Mouse (Mus musculus): ENCODE results near the gene Shprh. TPM values are rescaled to one million over a fixed set of nuclear protein-coding genes. Genes with fewer than 3 reads are reported as not detected.

The Shprh gene
- polyA plus RNA-seq (2015; fragmentation: Nextera tagmentation; extraction: Ambion mirVana): 3.9 and 6.2 TPM in 2 replicates

- Histone ChIP-seq H3K27ac (peak within 1 kb of the TSS; percentile 70), H3K4me1 (replicated peaks) (peaks cover 36% of the 10 kb centered on the region), H3K27me3 (no peaks in the 10 kb centered on the region), H3K4me2 (peak within 1 kb of the TSS; percentile 90), H3K9me3 (replicated peaks) (no peaks in the 10 kb centered on the region), H3K4me3 (replicated peaks) (peak within 1 kb of the TSS; percentile 91), H3K36me3 (peaks cover 17% of the 10 kb centered on the region), H3K9ac (peak within 1 kb of the TSS; percentile 89)
- DNase-seq (peak; percentile 99), ATAC-seq (ENCODE audit: low read depth) (peak; percentile 98)
- 2% methylated on average over 58 of the region's 60 CpGs for WGBS (ENCODE audit: insufficient replicate concordance)
These were observed at the start of gene Shprh for GRCm38 (mm10) chr10:11148884-11149741. Shprh (plus strand) TSS chr10:11149427.

- ATAC-seq (ENCODE audit: low read depth) (no peak), DNase-seq (no peak)
- Histone ChIP-seq H3K4me2 (no peak overlapping the region), H3K27me3 (no peaks in the 10 kb centered on the region), H3K4me3 (replicated peaks) (no peak overlapping the region), H3K4me1 (replicated peaks) (no peaks in the 10 kb centered on the region), H3K27ac (no peak overlapping the region), H3K36me3 (no peaks in the 10 kb centered on the region), H3K9ac (no peak overlapping the region), H3K9me3 (replicated peaks) (no peaks in the 10 kb centered on the region)
- 75% methylated on average over 2 of the region's 2 CpGs for WGBS (ENCODE audit: insufficient replicate concordance)
These were observed 27.4 kb upstream of the Shprh start for GRCm38 (mm10) chr10:11121781-11122180.

GRCm38 (mm10) chr10:11145580-11145979, 3.6 kb upstream of the Shprh start:
- no peak overlapping the region for H3K4me2 ChIP-seq
- H3K36me3 ChIP-seq: no peaks in the 10 kb centered on the region
- no peak overlapping the region for H3K27ac ChIP-seq
- peaks cover 8% of the 10 kb centered on the region for H3K4me1 ChIP-seq (replicated peaks)
- no peak overlapping the region for H3K9ac ChIP-seq
- H3K9me3 ChIP-seq (replicated peaks): no peaks in the 10 kb centered on the region
- DNase-seq (no peak), ATAC-seq (ENCODE audit: low read depth) (no peak)
- H3K27me3 ChIP-seq: no peaks in the 10 kb centered on the region
- H3K4me3 ChIP-seq (replicated peaks): no peak overlapping the region

DNA sequence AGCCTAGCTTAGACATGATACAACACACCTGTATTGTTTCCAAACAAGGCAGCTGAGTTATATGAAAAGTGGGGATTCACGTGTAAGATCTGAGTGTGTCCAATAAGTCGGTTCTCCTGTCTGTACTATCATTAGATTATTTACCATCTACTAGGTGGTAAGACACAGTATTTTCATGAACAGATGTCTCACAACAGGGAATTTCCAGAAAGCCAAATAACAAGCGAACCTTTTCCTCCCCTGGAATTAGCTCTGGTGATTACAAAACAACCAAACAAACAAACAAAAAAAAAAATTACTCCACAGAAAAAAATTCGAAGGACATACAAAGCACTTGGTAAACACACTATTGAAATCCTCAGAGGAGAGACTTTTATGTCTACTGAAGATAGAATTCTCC, 781 bp upstream of the Shprh start:
- DNase-seq (no peak), ATAC-seq (ENCODE audit: low read depth) (no peak)
- Histone ChIP-seq H3K4me3 (replicated peaks) (no peak overlapping the region), H3K9me3 (replicated peaks) (no peaks in the 10 kb centered on the region), H3K9ac (no peak overlapping the region), H3K27me3 (no peaks in the 10 kb centered on the region), H3K27ac (no peak overlapping the region), H3K36me3 (peaks cover 17% of the 10 kb centered on the region), H3K4me1 (replicated peaks) (peaks cover 35% of the 10 kb centered on the region), H3K4me2 (no peak overlapping the region)
- 63% methylated on average over 4 of the region's 4 CpGs for WGBS (ENCODE audit: insufficient replicate concordance)

DNA sequence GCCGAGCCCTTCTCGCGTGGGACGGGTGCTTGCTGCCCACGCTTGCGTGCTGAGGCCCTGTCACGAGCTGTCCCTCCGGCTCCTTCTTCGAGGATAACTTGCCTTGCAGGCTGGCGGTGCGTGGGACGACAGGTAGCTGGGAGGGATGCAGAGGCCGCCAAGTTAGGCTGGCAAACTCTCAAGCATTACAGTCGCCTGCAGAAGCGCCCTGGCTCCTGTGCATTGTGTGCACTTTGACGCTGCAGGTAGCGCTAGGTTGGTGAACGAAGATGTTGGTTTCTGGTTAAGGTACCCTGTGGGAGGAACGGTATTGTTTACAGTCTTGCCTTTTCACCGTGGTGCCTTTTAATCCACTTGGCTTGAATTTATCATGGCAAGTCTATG, 507 bp downstream of the Shprh start:
- H3K9ac ChIP-seq: peak overlapping the region; percentile 89
- H3K36me3 ChIP-seq: peaks cover 17% of the 10 kb centered on the region
- H3K4me1 ChIP-seq (replicated peaks): peaks cover 36% of the 10 kb centered on the region
- WGBS (ENCODE audit: insufficient replicate concordance): under 1% methylated on average over 20 of the region's 20 CpGs
- H3K4me3 ChIP-seq (replicated peaks): peak overlapping the region; percentile 91
- no peak for DNase-seq
- no peak; the same call in 1 of the 2 replicates for ATAC-seq (ENCODE audit: low read depth)
- peak overlapping the region; percentile 90 for H3K4me2 ChIP-seq
- no peaks in the 10 kb centered on the region for H3K27me3 ChIP-seq
- peak overlapping the region; percentile 70 for H3K27ac ChIP-seq
- no peaks in the 10 kb centered on the region for H3K9me3 ChIP-seq (replicated peaks)

DNA sequence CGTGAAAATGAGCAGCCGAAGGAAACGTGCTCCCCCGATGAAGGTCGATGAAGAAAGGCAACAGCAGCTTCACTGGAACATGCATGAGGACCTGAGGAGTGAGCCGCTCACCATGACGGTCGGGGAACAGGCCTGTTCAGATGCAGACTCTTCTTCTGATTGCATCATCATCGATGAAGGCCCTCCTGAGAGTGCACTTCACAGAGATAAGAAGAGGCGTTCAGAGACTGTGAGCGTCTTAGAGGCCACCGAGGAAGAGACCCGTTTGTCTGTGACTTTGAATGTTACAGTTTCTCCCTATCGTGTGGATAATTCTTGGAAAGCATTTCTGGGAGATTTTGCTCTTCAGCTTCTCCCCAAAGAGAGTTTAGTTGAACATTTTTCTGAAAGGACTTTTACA, 2.4 kb downstream of the Shprh start:
- peak; percentile 15 for DNase-seq
- peak overlapping the region; percentile 90 for H3K4me2 ChIP-seq
- ATAC-seq (ENCODE audit: low read depth): no peak

GRCm38 (mm10) chr10:11157039-11157438, 7.8 kb downstream of the Shprh start:
- DNase-seq (no peak), ATAC-seq (ENCODE audit: low read depth) (no peak)
- peaks cover 42% of the 10 kb centered on the region for H3K36me3 ChIP-seq
- no peak overlapping the region for H3K27ac ChIP-seq
- peaks cover 13% of the 10 kb centered on the region for H3K4me1 ChIP-seq (replicated peaks)
- H3K27me3 ChIP-seq: no peaks in the 10 kb centered on the region
- H3K9me3 ChIP-seq (replicated peaks): no peaks in the 10 kb centered on the region
- no peak overlapping the region for H3K4me2 ChIP-seq
- 75% methylated on average over 9 of the region's 9 CpGs for WGBS (ENCODE audit: insufficient replicate concordance)
- no peak overlapping the region for H3K9ac ChIP-seq
- H3K4me3 ChIP-seq (replicated peaks): no peak overlapping the region

More for the DNA sequence above, 2.4 kb downstream of the Shprh start:
- H3K4me1 ChIP-seq (replicated peaks): peaks cover 36% of the 10 kb centered on the region
- H3K9ac ChIP-seq: peak overlapping the region; percentile 8; the same call in 1 of the 2 replicates
- peaks cover 26% of the 10 kb centered on the region for H3K36me3 ChIP-seq
- no peak overlapping the region for H3K27ac ChIP-seq
- H3K9me3 ChIP-seq (replicated peaks): no peaks in the 10 kb centered on the region
- H3K27me3 ChIP-seq: no peaks in the 10 kb centered on the region
- 0 out of 2 replicates have a peak overlapping the region, but pooled peaks have one; percentile 6 for H3K4me3 ChIP-seq (replicated peaks)
- 61% methylated on average over 14 of the region's 14 CpGs for WGBS (ENCODE audit: insufficient replicate concordance)

GRCm38 (mm10) chr10:11164537-11164936, 15.3 kb downstream of the Shprh start:
- 86% methylated on average over 5 of the region's 5 CpGs for WGBS (ENCODE audit: insufficient replicate concordance)
- no peak overlapping the region for H3K4me3 ChIP-seq (replicated peaks)
- no peaks in the 10 kb centered on the region for H3K9me3 ChIP-seq (replicated peaks)
- H3K36me3 ChIP-seq: peaks cover 65% of the 10 kb centered on the region
- H3K27ac ChIP-seq: no peak overlapping the region
- H3K4me1 ChIP-seq (replicated peaks): no peaks in the 10 kb centered on the region
- H3K9ac ChIP-seq: no peak overlapping the region
- no peaks in the 10 kb centered on the region for H3K27me3 ChIP-seq
- no peak for DNase-seq
- no peak overlapping the region for H3K4me2 ChIP-seq
- ATAC-seq (ENCODE audit: low read depth): no peak

DNA sequence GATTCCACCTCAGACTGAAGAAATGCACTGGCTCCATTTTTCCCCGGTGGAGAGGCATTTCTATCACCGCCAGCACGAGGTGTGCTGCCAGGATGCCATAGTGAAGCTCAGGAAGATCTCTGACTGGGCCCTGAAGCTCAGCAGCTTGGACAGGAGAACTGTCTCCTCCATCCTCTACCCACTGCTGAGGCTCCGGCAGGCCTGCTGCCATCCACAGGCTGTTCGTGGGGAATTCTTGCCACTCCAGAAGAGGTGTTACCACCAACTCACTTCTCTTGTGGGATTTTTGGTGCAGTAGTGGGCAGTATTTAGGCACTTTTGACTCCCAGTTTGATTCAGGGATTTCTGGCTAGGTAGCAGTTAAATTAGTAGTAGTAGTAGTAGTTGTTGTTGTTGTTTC, 21.0 kb downstream of the Shprh start:
- Histone ChIP-seq H3K27me3 (no peaks in the 10 kb centered on the region), H3K4me1 (replicated peaks) (no peaks in the 10 kb centered on the region), H3K9ac (no peak overlapping the region), H3K36me3 (peaks cover 79% of the 10 kb centered on the region), H3K4me2 (no peak overlapping the region), H3K27ac (no peak overlapping the region), H3K9me3 (replicated peaks) (no peaks in the 10 kb centered on the region), H3K4me3 (replicated peaks) (no peak overlapping the region)
- WGBS (ENCODE audit: insufficient replicate concordance): 83% methylated on average over 5 of the region's 5 CpGs
- ATAC-seq (ENCODE audit: low read depth) (no peak), DNase-seq (no peak)

GRCm38 (mm10) chr10:11171615-11172014, 22.4 kb downstream of the Shprh start:
- Histone ChIP-seq H3K4me2 (no peak overlapping the region), H3K9me3 (replicated peaks) (no peaks in the 10 kb centered on the region), H3K9ac (no peak overlapping the region), H3K4me1 (replicated peaks) (no peaks in the 10 kb centered on the region), H3K27ac (no peak overlapping the region), H3K36me3 (peaks cover 73% of the 10 kb centered on the region), H3K27me3 (no peaks in the 10 kb centered on the region), H3K4me3 (replicated peaks) (no peak overlapping the region)
- no peak for DNase-seq
- 76% methylated on average over 4 of the region's 4 CpGs for WGBS (ENCODE audit: insufficient replicate concordance)
- no peak for ATAC-seq (ENCODE audit: low read depth)

- Histone ChIP-seq H3K4me2 (no peak overlapping the region), H3K9ac (no peak overlapping the region), H3K36me3 (peaks cover 70% of the 10 kb centered on the region)
These were observed 23.3 kb downstream of the Shprh start for GRCm38 (mm10) chr10:11172519-11172918.

More at GRCm38 (mm10) chr10:11172519-11172918, 23.3 kb downstream of the Shprh start:
- Histone ChIP-seq H3K27ac (no peak overlapping the region), H3K9me3 (replicated peaks) (no peaks in the 10 kb centered on the region), H3K4me1 (replicated peaks) (no peaks in the 10 kb centered on the region), H3K4me3 (replicated peaks) (no peak overlapping the region), H3K27me3 (no peaks in the 10 kb centered on the region)
- DNase-seq (no peak), ATAC-seq (ENCODE audit: low read depth) (no peak)

Measured in liver, embryonic 13.5 days (tissue).